Mouse (Mus musculus) erythroblast, embryonic 14.5 days (primary cell): Measurements from ENCODE around the gene Gucd1. TPM values are rescaled to one million over a fixed set of nuclear protein-coding genes. Genes with fewer than 3 reads are reported as not detected.

Source experiments
- H3K27me3 ChIP-seq: 2 replicates; pipeline ENCODE4 v1.6.1; 2012; ENCODE audit warnings: inconsistent platforms; ENCODE audit not compliant: control insufficient read depth
- H3K36me3 ChIP-seq: 2 replicates; pipeline ENCODE4 v1.6.1; 2012; ENCODE audit warnings: mild to moderate bottlenecking, inconsistent platforms; ENCODE audit not compliant: control insufficient read depth
- H3K4me1 ChIP-seq: 2 replicates; pipeline ENCODE4 v1.6.1; 2012; ENCODE audit warnings: inconsistent platforms; ENCODE audit not compliant: control insufficient read depth
- H3K4me3 ChIP-seq: replicated peaks from 2 replicates; pipeline ENCODE3; 2012; ENCODE audit warnings: moderate library complexity, mild to moderate bottlenecking, inconsistent platforms
- H3K9me3 ChIP-seq: 2 replicates; pipeline ENCODE4 v1.6.1; 2012; ENCODE audit warnings: low read length, inconsistent platforms, mixed read lengths; ENCODE audit not compliant: control insufficient read depth
- GATA1 ChIP-seq: IDR thresholded peaks from 2 replicates; pipeline ENCODE4 v1.6.1; 2012; ENCODE audit warnings: low read length, inconsistent platforms, mixed read lengths
- TAL1 ChIP-seq: IDR thresholded peaks from 3 replicates; pipeline ENCODE4 v1.6.1; 2012; ENCODE audit warnings: low read length, inconsistent platforms, mixed read lengths
- polyA plus RNA-seq: library from polyadenylated mRNA; stranded (reverse); fragments of >175 nt; gene quantifications from 2 replicates; pipeline ENCODE4 v1.2.3, GENCODE M21; 2012

Gene Gucd1
- polyA plus RNA-seq, 1 experiment = 14.0 TPM

DNA sequence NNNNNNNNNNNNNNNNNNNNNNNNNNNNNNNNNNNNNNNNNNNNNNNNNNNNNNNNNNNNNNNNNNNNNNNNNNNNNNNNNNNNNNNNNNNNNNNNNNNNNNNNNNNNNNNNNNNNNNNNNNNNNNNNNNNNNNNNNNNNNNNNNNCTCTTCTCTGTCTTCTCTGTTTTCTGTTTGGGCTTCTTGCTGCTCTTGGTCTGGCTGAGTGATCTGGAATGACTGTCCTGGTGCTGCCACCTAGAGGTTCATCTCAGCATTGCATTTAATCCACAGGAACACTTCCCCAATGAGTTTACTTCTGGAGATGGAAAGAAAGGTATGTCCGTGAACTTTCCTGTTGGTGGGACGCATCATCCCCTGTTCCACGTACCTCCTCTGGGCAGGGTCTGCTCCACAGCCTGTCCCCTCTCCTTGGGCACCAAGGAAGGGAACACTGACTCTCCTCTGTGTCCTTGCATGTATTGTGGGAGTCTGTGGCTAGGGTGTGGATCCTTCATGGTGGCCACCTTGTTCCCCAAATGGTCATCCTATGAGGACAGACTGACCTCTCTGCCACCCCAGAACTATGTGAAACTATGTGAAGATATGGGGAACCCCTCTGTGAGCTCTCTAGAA is 81.1 kb downstream of the Gucd1 start:
- H3K27me3 ChIP-seq = no peaks in the 10 kb centered on the region
- H3K4me3 ChIP-seq = no peak overlapping the region
- no peaks in the 10 kb centered on the region for H3K4me1 ChIP-seq
- H3K9me3 ChIP-seq = no peaks in the 10 kb centered on the region
- no peaks in the 10 kb centered on the region for H3K36me3 ChIP-seq
- TF ChIP-seq TAL1 = no peak
- no peak for TF ChIP-seq GATA1

- H3K4me3 ChIP-seq = no peak overlapping the region
- H3K4me1 ChIP-seq = no peaks in the 10 kb centered on the region
- peaks cover 3% of the 10 kb centered on the region; the same call in 1 of the 2 replicates for H3K9me3 ChIP-seq
- no peaks in the 10 kb centered on the region for H3K36me3 ChIP-seq
- H3K27me3 ChIP-seq = no peaks in the 10 kb centered on the region
- TF ChIP-seq GATA1 (no peak), TAL1 (no peak)
Observed at GRCm38 (mm10) chr10:75430633-75431032, 87.1 kb downstream of the Gucd1 start.

GRCm38 (mm10) chr10:75430147-75430537 is 87.6 kb downstream of the Gucd1 start:
- no peak for TF ChIP-seq GATA1
- H3K4me1 ChIP-seq = no peaks in the 10 kb centered on the region

GRCm38 (mm10) chr10:75429522-75430146 is 88.1 kb downstream of the Gucd1 start:
- TF ChIP-seq GATA1 (no peak), TAL1 (no peak)
- H3K4me1 ChIP-seq = no peaks in the 10 kb centered on the region
- H3K36me3 ChIP-seq = no peaks in the 10 kb centered on the region
- peaks cover 3% of the 10 kb centered on the region; the same call in 1 of the 2 replicates for H3K9me3 ChIP-seq
- no peak overlapping the region for H3K4me3 ChIP-seq
- no peaks in the 10 kb centered on the region for H3K27me3 ChIP-seq

More at GRCm38 (mm10) chr10:75430147-75430537, 87.6 kb downstream of the Gucd1 start:
- Histone ChIP-seq H3K4me3 (no peak overlapping the region), H3K27me3 (no peaks in the 10 kb centered on the region), H3K36me3 (no peaks in the 10 kb centered on the region), H3K9me3 (peaks cover 3% of the 10 kb centered on the region; the same call in 1 of the 2 replicates)

DNA sequence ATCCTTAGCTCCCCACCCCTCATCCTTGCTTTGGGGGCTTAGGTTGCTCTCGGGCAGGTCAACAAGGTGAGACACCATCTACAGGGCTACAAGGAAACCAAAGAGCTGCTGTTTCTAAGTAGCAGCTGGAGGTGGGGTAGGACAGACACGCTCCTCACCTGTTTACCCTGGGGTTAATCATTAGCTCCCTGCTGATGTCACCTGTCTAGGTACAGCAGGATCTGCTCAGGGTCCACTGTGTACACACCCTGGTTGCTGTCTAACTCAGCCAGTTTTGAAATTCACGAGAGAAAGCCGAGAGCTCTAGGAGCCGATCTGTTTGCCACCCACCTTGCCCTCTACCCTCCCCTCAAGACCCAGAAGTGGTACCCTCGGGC is 88.8 kb downstream of the Gucd1 start:
- Histone ChIP-seq H3K36me3 (no peaks in the 10 kb centered on the region), H3K4me3 (no peak overlapping the region), H3K27me3 (no peaks in the 10 kb centered on the region), H3K9me3 (peaks cover 3% of the 10 kb centered on the region; the same call in 1 of the 2 replicates), H3K4me1 (no peaks in the 10 kb centered on the region)
- TF ChIP-seq GATA1 (no peak), TAL1 (no peak)

DNA sequence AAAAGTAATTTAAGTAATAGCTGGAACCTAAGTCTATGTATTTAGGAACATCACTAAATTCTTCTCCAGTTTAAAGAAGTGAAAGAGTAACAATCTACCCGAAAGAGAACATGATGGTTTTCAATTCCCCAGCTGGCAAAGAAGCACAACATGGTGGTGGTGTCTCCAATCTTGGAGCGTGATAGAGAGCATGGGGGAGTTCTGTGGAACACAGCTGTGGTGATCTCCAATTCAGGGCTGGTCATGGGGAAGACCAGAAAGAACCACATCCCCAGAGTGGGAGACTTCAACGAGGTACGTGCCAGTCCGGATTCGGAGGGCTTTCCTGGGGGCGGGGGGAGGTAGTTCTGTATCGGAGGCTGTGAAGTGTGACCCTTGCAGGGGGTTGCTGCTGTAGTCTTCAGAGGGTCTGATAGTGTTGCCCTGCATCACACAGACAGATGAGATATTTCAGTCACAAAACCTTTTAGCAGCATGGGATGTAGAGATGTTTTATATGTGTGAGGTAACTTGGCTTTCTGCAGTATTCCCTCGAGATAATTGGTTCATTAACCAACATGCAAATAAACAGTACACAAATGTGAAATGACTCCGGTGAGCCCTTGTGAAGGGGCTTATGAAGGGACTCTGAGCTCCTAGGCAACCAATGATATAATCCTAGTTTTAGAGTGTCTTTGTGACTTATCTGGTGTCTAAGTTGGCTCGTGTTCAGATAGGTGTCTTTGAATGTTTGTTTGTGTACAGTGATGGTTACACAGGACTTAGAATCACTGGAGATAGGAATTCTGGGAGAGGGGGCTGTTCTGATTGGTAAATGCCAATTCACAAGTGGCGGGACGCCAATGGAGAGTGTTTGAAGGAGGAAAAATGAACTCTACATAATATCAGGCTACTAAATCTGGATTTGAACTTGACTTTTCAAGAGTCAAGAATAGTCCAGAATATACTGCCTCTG is 89.4 kb downstream of the Gucd1 start:
- H3K27me3 ChIP-seq = no peaks in the 10 kb centered on the region
- peaks cover 5% of the 10 kb centered on the region; the same call in 1 of the 2 replicates for H3K9me3 ChIP-seq
- TF ChIP-seq TAL1 = no peak
- no peak for TF ChIP-seq GATA1
- no peaks in the 10 kb centered on the region for H3K36me3 ChIP-seq
- no peak overlapping the region for H3K4me3 ChIP-seq
- H3K4me1 ChIP-seq = no peaks in the 10 kb centered on the region

DNA sequence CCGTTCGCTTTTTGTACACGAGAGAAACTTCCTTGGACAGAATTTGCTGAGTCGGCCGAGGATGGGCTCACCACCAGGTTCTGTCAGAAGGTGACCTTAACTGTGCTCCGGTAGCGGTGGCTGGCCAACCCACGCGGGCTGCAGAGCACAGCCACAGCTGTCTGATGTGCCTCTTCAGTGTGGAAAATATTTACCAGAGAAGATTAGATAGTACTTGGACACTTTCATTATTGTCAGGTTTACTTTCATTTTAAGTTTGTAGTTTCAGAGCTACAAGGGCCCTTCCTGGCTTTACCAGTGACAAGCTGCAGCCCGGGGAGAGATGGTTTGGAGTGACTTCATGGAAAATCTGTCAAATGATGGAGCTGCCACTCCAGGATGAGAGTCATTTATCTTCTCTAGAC is 93.3 kb downstream of the Gucd1 start:
- TF ChIP-seq TAL1 (no peak), GATA1 (no peak)
- H3K9me3 ChIP-seq = 0 out of 2 replicates have a peak, but pooled peaks cover 2% of the 10 kb centered on the region
- no peaks in the 10 kb centered on the region for H3K4me1 ChIP-seq
- no peaks in the 10 kb centered on the region for H3K27me3 ChIP-seq
- no peaks in the 10 kb centered on the region for H3K36me3 ChIP-seq
- H3K4me3 ChIP-seq = no peak overlapping the region

DNA sequence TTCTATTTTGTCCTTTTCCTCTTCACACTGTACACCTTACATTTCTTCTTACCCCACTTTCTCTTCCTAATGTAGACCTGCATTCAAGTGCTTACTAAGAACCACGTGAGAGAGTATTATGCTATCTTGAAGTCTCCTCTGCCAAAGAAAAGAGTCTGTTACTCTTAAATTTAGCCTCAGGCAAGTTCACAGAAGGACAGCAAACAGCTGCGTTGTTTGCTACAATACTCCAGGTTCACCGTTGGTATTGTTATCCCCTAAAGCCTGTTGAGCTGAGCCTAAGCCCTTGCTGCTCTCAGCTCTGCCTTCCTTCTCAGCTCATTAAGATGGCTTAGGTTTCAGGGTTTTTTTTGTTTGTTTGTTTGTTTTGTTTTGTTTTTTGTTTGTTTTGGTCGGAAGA is 99.0 kb downstream of the Gucd1 start:
- no peaks in the 10 kb centered on the region for H3K4me1 ChIP-seq
- TF ChIP-seq GATA1 = no peak
- no peak for TF ChIP-seq TAL1
- no peaks in the 10 kb centered on the region for H3K27me3 ChIP-seq
- H3K4me3 ChIP-seq = no peak overlapping the region
- 0 out of 2 replicates have a peak, but pooled peaks cover 2% of the 10 kb centered on the region for H3K9me3 ChIP-seq
- H3K36me3 ChIP-seq = no peaks in the 10 kb centered on the region

- no peaks in the 10 kb centered on the region for H3K27me3 ChIP-seq
- H3K4me3 ChIP-seq = no peak overlapping the region
- TF ChIP-seq GATA1 (no peak), TAL1 (no peak)
- no peaks in the 10 kb centered on the region for H3K4me1 ChIP-seq
- H3K36me3 ChIP-seq = no peaks in the 10 kb centered on the region
- no peaks in the 10 kb centered on the region for H3K9me3 ChIP-seq
Observed at GRCm38 (mm10) chr10:75417363-75418042, 100.3 kb downstream of the Gucd1 start.
